Mouse (Mus musculus) sigmoid colon, adult 10 weeks (tissue): ENCODE data around the gene Gm14525. TPM values are rescaled to one million over a fixed set of nuclear protein-coding genes. Genes with fewer than 3 reads are reported as not detected.

Source experiments
- polyA plus RNA-seq: library from polyadenylated mRNA; stranded (reverse); fragments of 350-450 nt; fragmentation: Illumina TruSeq; extraction: RNeasy Lipid Tissue Mini Kit (QIAGEN cat#74804); gene quantifications from one replicate; pipeline ENCODE4 v1.2.3, GENCODE M21; 2014; ENCODE audit warnings: low read depth, low replicate concordance

Gm14525 gene
- not detected for polyA plus RNA-seq

GRCm38 (mm10) chrX:26702538-26702937, at the start of gene Gm14525:
Gene Gm14525, minus strand, starts transcription at chrX:26702638.

Other genes starting within 250 kb of the Gm14525 start
- not detected for gene Slx, start 157.1 kb downstream of the Gm14525 start, polyA plus RNA-seq
- not detected for gene Gm6121, start 233.1 kb upstream of the Gm14525 start, polyA plus RNA-seq